Mouse (Mus musculus) limb, embryonic 14.5 days (tissue): ENCODE measurements around the gene Osbp2. TPM values are rescaled to one million over a fixed set of nuclear protein-coding genes. Genes with fewer than 3 reads are reported as not detected.

Experiments
- ATAC-seq: fragments of 200-750 bp; cut with Nextera tagmentation; 2 replicates; pipeline ENCODE4 v1.8.0; 2017; ENCODE audit warnings: low read depth, moderate number of reproducible peaks, moderate TSS enrichment; ENCODE audit not compliant: low FRiP score
- DNase-seq: peaks from one replicate; pipeline ENCODE4 v3.0.0-alpha.2; 2015; ENCODE audit warnings: low spot score
- H3K27ac ChIP-seq: fragments of 300-500 bp; sonication (generic); replicated peaks from 2 replicates; pipeline ENCODE4 v1.5.1; 2014; ENCODE audit warnings: low read depth, mild to moderate bottlenecking, low read length, moderate library complexity, mixed read lengths
- H3K27me3 ChIP-seq: fragments of 300-500 bp; sonication (generic); 2 replicates; pipeline ENCODE4 v1.6.1; 2014; ENCODE audit warnings: low read length, mixed read lengths; ENCODE audit not compliant: control insufficient read depth, insufficient read depth
- H3K36me3 ChIP-seq: fragments of 300-500 bp; sonication (generic); 2 replicates; pipeline ENCODE4 v1.6.1; 2014; ENCODE audit warnings: mild to moderate bottlenecking, low read length, moderate library complexity, mixed read lengths; ENCODE audit not compliant: control insufficient read depth, insufficient read depth
- H3K4me1 ChIP-seq: fragments of 300-500 bp; sonication (generic); 2 replicates; pipeline ENCODE4 v1.6.1; 2014; ENCODE audit warnings: antibody characterized with exemption, low read length, mixed read lengths; ENCODE audit not compliant: control insufficient read depth, insufficient read depth
- H3K4me2 ChIP-seq: fragments of 300-500 bp; sonication (generic); replicated peaks from 2 replicates; pipeline ENCODE4 v1.6.1; 2014; ENCODE audit warnings: low read depth, mild to moderate bottlenecking, low read length, moderate library complexity; ENCODE audit not compliant: severe bottlenecking
- H3K4me3 ChIP-seq: fragments of 300-500 bp; sonication (generic); replicated peaks from 2 replicates; pipeline ENCODE4 v1.5.1; 2014; ENCODE audit warnings: low read length
- H3K9ac ChIP-seq: fragments of 300-500 bp; sonication (generic); 2 replicates; pipeline ENCODE4 v1.6.1; 2014; ENCODE audit warnings: mild to moderate bottlenecking, low read depth, low read length, moderate library complexity; ENCODE audit not compliant: severe bottlenecking
- H3K9me3 ChIP-seq: fragments of 300-500 bp; sonication (generic); 2 replicates; pipeline ENCODE4 v1.6.1; 2016; ENCODE audit warnings: low read length; ENCODE audit not compliant: control insufficient read depth
- POLR2A ChIP-seq: fragments of 200-500 bp; IDR thresholded peaks from 2 replicates; pipeline ENCODE4 v1.8.0; 2012; ENCODE audit warnings: inconsistent platforms, mild to moderate bottlenecking, moderate library complexity, borderline replicate concordance; ENCODE audit not compliant: insufficient read depth, insufficient read length; ENCODE audit errors: extremely low read depth
- WGBS: fragments of 180-500 bp; shearing (Covaris S2); extraction: QIAGEN DNeasy Blood & Tissue Kit; methylation state at CpG from one replicate; pipeline ENCODE4 v1.1.7; 2014; 5-methylcytosine and 5-hydroxymethylcytosine counted together
- polyA plus RNA-seq, 2 experiments: library from polyadenylated mRNA; depleted of rRNA in 1 of 2; stranded (reverse) in 1 of 2; unstranded in 1 of 2; fragments of >200 nt; fragmentation: Nextera tagmentation in 1 of 2; extraction: Ambion mirVana in 1 of 2; gene quantifications; 2 replicates each; pipeline versions ENCODE4 v1.2.1 to v1.2.3; 2012 to 2014

Gene Osbp2
- polyA plus RNA-seq, 2 experiments = 0.77 to 1.5 TPM

GRCm38 (mm10) chr11:3669849-3670248 lies 193.9 kb downstream of the Osbp2 start:
- Histone ChIP-seq H3K9me3 (no peaks in the 10 kb centered on the region), H3K36me3 (peaks cover 84% of the 10 kb centered on the region)
- no peak for DNase-seq

GRCm38 (mm10) chr11:3668768-3669167 lies 194.9 kb downstream of the Osbp2 start:
- Histone ChIP-seq H3K4me3 (no peak overlapping the region), H3K4me1 (no peaks in the 10 kb centered on the region), H3K9ac (no peak overlapping the region), H3K27ac (no peak overlapping the region), H3K9me3 (no peaks in the 10 kb centered on the region), H3K36me3 (peaks cover 81% of the 10 kb centered on the region), H3K4me2 (no peak overlapping the region), H3K27me3 (no peaks in the 10 kb centered on the region)
- no peak for ATAC-seq
- WGBS = 96% methylated on average over 2 of the region's 2 CpGs
- no peak for TF ChIP-seq POLR2A
- DNase-seq = no peak

More at GRCm38 (mm10) chr11:3669849-3670248, 193.9 kb downstream of the Osbp2 start:
- H3K4me3 ChIP-seq = no peak overlapping the region
- no peak for TF ChIP-seq POLR2A
- H3K27ac ChIP-seq = no peak overlapping the region
- H3K4me1 ChIP-seq = no peaks in the 10 kb centered on the region
- H3K9ac ChIP-seq = no peak overlapping the region
- no peak overlapping the region for H3K4me2 ChIP-seq
- no peak for ATAC-seq
- H3K27me3 ChIP-seq = no peaks in the 10 kb centered on the region

- Histone ChIP-seq H3K9me3 (no peaks in the 10 kb centered on the region), H3K27ac (no peak overlapping the region), H3K9ac (no peak overlapping the region), H3K4me2 (no peak overlapping the region), H3K4me1 (no peaks in the 10 kb centered on the region), H3K4me3 (no peak overlapping the region), H3K36me3 (peaks cover 78% of the 10 kb centered on the region), H3K27me3 (no peaks in the 10 kb centered on the region)
- no peak for TF ChIP-seq POLR2A
- 88% methylated on average over 3 of the region's 3 CpGs for WGBS
- no peak for DNase-seq
- ATAC-seq = no peak
These were observed 196.2 kb downstream of the Osbp2 start for GRCm38 (mm10) chr11:3667506-3667905.

GRCm38 (mm10) chr11:3661964-3662363 lies 201.7 kb downstream of the Osbp2 start:
- Histone ChIP-seq H3K4me3 (no peak overlapping the region), H3K9ac (no peak overlapping the region), H3K27me3 (no peaks in the 10 kb centered on the region), H3K9me3 (no peaks in the 10 kb centered on the region), H3K27ac (no peak overlapping the region), H3K36me3 (peaks cover 57% of the 10 kb centered on the region), H3K4me1 (no peaks in the 10 kb centered on the region), H3K4me2 (no peak overlapping the region)
- no peak for DNase-seq
- WGBS = 87% methylated on average over 2 of the region's 2 CpGs
- no peak for TF ChIP-seq POLR2A
- no peak for ATAC-seq

Other genes with a start within 250 kb of the Osbp2 start
- 33.3 and 35.8 TPM in 2 replicates for gene Morc2a, start 214.7 kb downstream of the Osbp2 start, polyA plus RNA-seq (2012; rRNA removed)
- gene Morc2a, start 214.7 kb downstream of the Osbp2 start, polyA plus RNA-seq (2014; fragmentation: Nextera tagmentation; extraction: Ambion mirVana) = 24.2 and 29.2 TPM in 2 replicates
- gene 4921536K21Rik, start 31.2 kb upstream of the Osbp2 start, polyA plus RNA-seq (2012; rRNA removed) = 0.23 and 0.31 TPM in 2 replicates
- 0.10 TPM in 1 of 2 replicates, not detected in the other for gene 4921536K21Rik, start 31.2 kb upstream of the Osbp2 start, polyA plus RNA-seq (2014; fragmentation: Nextera tagmentation; extraction: Ambion mirVana)
- gene Dusp18, start 31.3 kb upstream of the Osbp2 start, polyA plus RNA-seq (2012; rRNA removed) = 6.3 and 7.6 TPM in 2 replicates
- 8.0 and 8.5 TPM in 2 replicates for gene Dusp18, start 31.3 kb upstream of the Osbp2 start, polyA plus RNA-seq (2014; fragmentation: Nextera tagmentation; extraction: Ambion mirVana)
- gene Slc35e4, start 50.8 kb upstream of the Osbp2 start, polyA plus RNA-seq (2012; rRNA removed) = 4.8 and 5.7 TPM in 2 replicates
- gene Slc35e4, start 50.8 kb upstream of the Osbp2 start, polyA plus RNA-seq (2014; fragmentation: Nextera tagmentation; extraction: Ambion mirVana) = 3.7 and 4.6 TPM in 2 replicates
- 51.5 and 59.9 TPM in 2 replicates for gene Tcn2, start 68.3 kb upstream of the Osbp2 start, polyA plus RNA-seq (2012; rRNA removed)
- gene Tcn2, start 68.3 kb upstream of the Osbp2 start, polyA plus RNA-seq (2014; fragmentation: Nextera tagmentation; extraction: Ambion mirVana) = 51.7 and 54.3 TPM in 2 replicates
- gene Pes1, start 100.1 kb upstream of the Osbp2 start, polyA plus RNA-seq (2012; rRNA removed) = 62.5 and 68.4 TPM in 2 replicates
- 58.0 and 60.6 TPM in 2 replicates for gene Pes1, start 100.1 kb upstream of the Osbp2 start, polyA plus RNA-seq (2014; fragmentation: Nextera tagmentation; extraction: Ambion mirVana)
- gene 4930556J24Rik, start 112.9 kb upstream of the Osbp2 start, polyA plus RNA-seq (2012; rRNA removed) = not detected in 2 replicates
- 0.17 TPM in 1 of 2 replicates, not detected in the other for gene 4930556J24Rik, start 112.9 kb upstream of the Osbp2 start, polyA plus RNA-seq (2014; fragmentation: Nextera tagmentation; extraction: Ambion mirVana)
- gene Gal3st1, start 119.7 kb upstream of the Osbp2 start, polyA plus RNA-seq (2012; rRNA removed) = 5.9 and 8.3 TPM in 2 replicates
- gene Gal3st1, start 119.7 kb upstream of the Osbp2 start, polyA plus RNA-seq (2014; fragmentation: Nextera tagmentation; extraction: Ambion mirVana) = 3.1 TPM in 2 replicates
- 0.11 and 0.13 TPM in 2 replicates for gene Sec14l4, start 167.6 kb upstream of the Osbp2 start, polyA plus RNA-seq (2012; rRNA removed)
- 0.14 and 0.32 TPM in 2 replicates for gene Sec14l4, start 167.6 kb upstream of the Osbp2 start, polyA plus RNA-seq (2014; fragmentation: Nextera tagmentation; extraction: Ambion mirVana)
- not detected in 2 replicates for gene Sec14l3, start 200.9 kb upstream of the Osbp2 start, polyA plus RNA-seq (2012; rRNA removed)
- not detected in 2 replicates for gene Sec14l3, start 200.9 kb upstream of the Osbp2 start, polyA plus RNA-seq (2014; fragmentation: Nextera tagmentation; extraction: Ambion mirVana)
- gene Mtfp1, start 231.5 kb upstream of the Osbp2 start, polyA plus RNA-seq (2012; rRNA removed) = 4.7 and 5.9 TPM in 2 replicates
- 5.3 and 5.9 TPM in 2 replicates for gene Mtfp1, start 231.5 kb upstream of the Osbp2 start, polyA plus RNA-seq (2014; fragmentation: Nextera tagmentation; extraction: Ambion mirVana)